Mouse (Mus musculus): ENCODE measurements around the gene Fam49a. TPM values are rescaled to one million over a fixed set of nuclear protein-coding genes. Genes with fewer than 3 reads are reported as not detected.
"Not testable (repeated sequence)": the region's sequence is repeated elsewhere in the genome, so short reads cannot be mapped to it uniquely, and the experiment has no call there.

The Fam49a gene
- polyA plus RNA-seq, 1 experiment: 10.1 TPM

DNA sequence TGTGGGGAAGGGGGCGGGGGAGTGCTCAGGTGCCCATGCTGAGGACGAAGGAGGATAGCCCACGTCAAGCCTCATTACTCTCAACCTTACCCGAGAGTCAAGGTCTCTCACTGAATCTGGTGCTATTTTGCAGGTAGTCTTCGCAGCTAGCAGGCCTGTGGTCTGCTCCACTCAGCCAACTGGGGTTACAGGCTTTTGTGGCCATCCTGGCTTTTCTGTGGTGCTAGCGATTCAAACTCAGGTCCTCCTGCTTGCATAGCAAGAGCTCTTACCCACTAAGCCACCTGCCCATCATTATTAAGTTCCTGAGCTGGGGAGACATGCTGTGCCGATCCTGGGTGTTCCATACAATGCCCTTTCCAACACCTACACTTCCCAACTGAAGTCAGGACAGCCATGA lies 55.7 kb downstream of the Fam49a start:
- Histone ChIP-seq H3K9me3 (replicated peaks; ENCODE audit: control insufficient read depth, insufficient read depth, low read length, poor library complexity, severe bottlenecking) (no peaks in the 10 kb centered on the region), H3K4me3 (ENCODE audit: low read depth, low read length) (no peak overlapping the region), H3K4me1 (ENCODE audit: control insufficient read depth, insufficient read depth, low read length) (peaks cover 14% of the 10 kb centered on the region), H3K27me3 (ENCODE audit: control insufficient read depth, insufficient read depth, low read length, poor library complexity, severe bottlenecking) (no peaks in the 10 kb centered on the region), H3K27ac (ENCODE audit: insufficient read depth, low read length) (no peak overlapping the region), H3K36me3 (ENCODE audit: control insufficient read depth, insufficient read depth, low read length, poor library complexity, severe bottlenecking) (no peaks in the 10 kb centered on the region), H3K9ac (ENCODE audit: low read depth, poor library complexity, severe bottlenecking) (no peak overlapping the region)
- TF ChIP-seq POLR2A (IDR thresholded peaks at IDR 0.05; ENCODE audit: insufficient read depth, low read length) (no peak), CTCF (IDR thresholded peaks at IDR 0.05; ENCODE audit: low read depth, low read length) (no peak), EP300 (IDR thresholded peaks at IDR 0.05; ENCODE audit: insufficient read depth, low read depth, low read length) (no peak)

DNA sequence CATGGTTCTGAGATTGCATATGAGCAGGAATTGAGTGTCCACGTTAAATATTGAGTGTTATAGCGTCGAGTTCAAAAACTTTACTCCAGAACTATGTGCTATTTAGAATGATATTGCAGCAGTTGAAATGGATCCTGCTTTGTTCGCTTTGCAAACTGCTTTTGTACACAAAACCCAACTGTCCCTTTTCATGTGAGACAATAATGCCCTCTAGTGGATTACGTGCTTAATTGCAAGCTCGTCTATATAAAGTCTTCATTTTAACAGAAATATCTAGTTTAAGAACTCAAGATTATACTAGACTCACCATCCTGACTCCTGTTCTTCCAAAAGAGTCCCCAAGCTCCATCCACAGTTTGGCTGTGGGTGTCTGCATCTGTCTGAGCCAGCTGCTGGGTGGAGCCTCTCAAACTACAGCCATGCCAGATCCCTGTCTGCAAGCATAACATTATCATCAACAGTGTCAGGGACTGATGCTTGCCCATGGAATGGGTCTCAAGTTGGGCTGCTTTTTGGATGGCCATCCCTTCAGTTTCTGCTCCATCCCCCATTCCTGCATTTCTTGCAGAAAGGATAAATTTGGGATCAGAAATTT lies 56.3 kb downstream of the Fam49a start:
- Histone ChIP-seq H3K27ac (ENCODE audit: insufficient read depth, low read length) (no peak overlapping the region), H3K27me3 (ENCODE audit: control insufficient read depth, insufficient read depth, low read length, poor library complexity, severe bottlenecking) (no peaks in the 10 kb centered on the region), H3K4me3 (ENCODE audit: low read depth, low read length) (no peak overlapping the region), H3K9me3 (replicated peaks; ENCODE audit: control insufficient read depth, insufficient read depth, low read length, poor library complexity, severe bottlenecking) (no peaks in the 10 kb centered on the region), H3K9ac (ENCODE audit: low read depth, poor library complexity, severe bottlenecking) (no peak overlapping the region), H3K36me3 (ENCODE audit: control insufficient read depth, insufficient read depth, low read length, poor library complexity, severe bottlenecking) (no peaks in the 10 kb centered on the region), H3K4me1 (ENCODE audit: control insufficient read depth, insufficient read depth, low read length) (peaks cover 14% of the 10 kb centered on the region)
- no peak for TF ChIP-seq CTCF (IDR thresholded peaks at IDR 0.05; ENCODE audit: low read depth, low read length)
- TF ChIP-seq POLR2A (IDR thresholded peaks at IDR 0.05; ENCODE audit: insufficient read depth, low read length): no peak
- TF ChIP-seq EP300 (IDR thresholded peaks at IDR 0.05; ENCODE audit: insufficient read depth, low read depth, low read length): no peak

DNA sequence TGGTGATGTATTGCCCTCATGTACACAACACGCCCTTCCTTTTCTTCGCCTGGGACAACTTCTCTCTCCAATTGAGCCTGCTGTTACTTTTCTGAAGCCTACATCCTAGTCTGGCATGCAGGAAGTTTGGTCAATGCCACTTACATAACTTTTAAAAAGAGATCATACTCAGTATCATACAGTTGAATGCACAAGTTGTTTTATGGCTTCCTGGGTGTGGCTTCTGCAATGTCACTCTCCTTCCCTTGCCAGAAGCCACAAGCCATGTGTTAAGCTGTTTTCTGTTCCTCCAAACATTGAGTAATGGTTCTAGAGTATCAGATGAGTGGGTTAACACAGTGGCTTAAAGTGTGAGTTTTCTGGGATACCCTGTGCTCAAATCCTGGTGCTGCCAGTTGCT lies 58.8 kb downstream of the Fam49a start:
- Histone ChIP-seq H3K27ac (ENCODE audit: insufficient read depth, low read length) (no peak overlapping the region), H3K9me3 (replicated peaks; ENCODE audit: control insufficient read depth, insufficient read depth, low read length, poor library complexity, severe bottlenecking) (no peaks in the 10 kb centered on the region), H3K36me3 (ENCODE audit: control insufficient read depth, insufficient read depth, low read length, poor library complexity, severe bottlenecking) (no peaks in the 10 kb centered on the region), H3K9ac (ENCODE audit: low read depth, poor library complexity, severe bottlenecking) (no peak overlapping the region), H3K4me1 (ENCODE audit: control insufficient read depth, insufficient read depth, low read length) (peaks cover 4% of the 10 kb centered on the region), H3K27me3 (ENCODE audit: control insufficient read depth, insufficient read depth, low read length, poor library complexity, severe bottlenecking) (no peaks in the 10 kb centered on the region), H3K4me3 (ENCODE audit: low read depth, low read length) (no peak overlapping the region)
- no peak for TF ChIP-seq CTCF (IDR thresholded peaks at IDR 0.05; ENCODE audit: low read depth, low read length)
- TF ChIP-seq EP300 (IDR thresholded peaks at IDR 0.05; ENCODE audit: insufficient read depth, low read depth, low read length): no peak
- TF ChIP-seq POLR2A (IDR thresholded peaks at IDR 0.05; ENCODE audit: insufficient read depth, low read length): no peak

DNA sequence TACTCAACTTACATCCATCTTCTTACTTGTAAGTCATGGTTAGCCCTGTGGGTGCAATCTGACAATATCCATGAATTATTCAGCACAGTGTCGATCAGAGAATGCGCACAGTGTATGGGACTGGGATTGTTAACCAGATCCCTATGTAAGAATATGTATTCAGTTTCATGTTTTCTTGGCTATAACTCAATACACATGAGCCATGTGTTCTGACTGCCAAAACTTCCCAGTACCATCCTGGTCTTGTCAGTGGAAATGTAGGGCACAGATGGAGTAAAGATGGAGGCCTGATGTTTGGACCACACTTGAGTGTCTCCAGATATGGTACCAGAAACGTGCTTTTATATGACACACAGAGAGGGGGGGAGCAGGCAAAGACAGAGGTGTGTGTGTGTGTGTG lies 59.2 kb downstream of the Fam49a start:
- Histone ChIP-seq H3K4me1 (ENCODE audit: control insufficient read depth, insufficient read depth, low read length) (peaks cover 4% of the 10 kb centered on the region), H3K9me3 (replicated peaks; ENCODE audit: control insufficient read depth, insufficient read depth, low read length, poor library complexity, severe bottlenecking) (no peaks in the 10 kb centered on the region), H3K36me3 (ENCODE audit: control insufficient read depth, insufficient read depth, low read length, poor library complexity, severe bottlenecking) (no peaks in the 10 kb centered on the region), H3K4me3 (ENCODE audit: low read depth, low read length) (no peak overlapping the region), H3K27ac (ENCODE audit: insufficient read depth, low read length) (no peak overlapping the region), H3K27me3 (ENCODE audit: control insufficient read depth, insufficient read depth, low read length, poor library complexity, severe bottlenecking) (no peaks in the 10 kb centered on the region), H3K9ac (ENCODE audit: low read depth, poor library complexity, severe bottlenecking) (no peak overlapping the region)
- TF ChIP-seq EP300 (IDR thresholded peaks at IDR 0.05; ENCODE audit: insufficient read depth, low read depth, low read length) (no peak), POLR2A (IDR thresholded peaks at IDR 0.05; ENCODE audit: insufficient read depth, low read length) (no peak), CTCF (IDR thresholded peaks at IDR 0.05; ENCODE audit: low read depth, low read length) (no peak)

DNA sequence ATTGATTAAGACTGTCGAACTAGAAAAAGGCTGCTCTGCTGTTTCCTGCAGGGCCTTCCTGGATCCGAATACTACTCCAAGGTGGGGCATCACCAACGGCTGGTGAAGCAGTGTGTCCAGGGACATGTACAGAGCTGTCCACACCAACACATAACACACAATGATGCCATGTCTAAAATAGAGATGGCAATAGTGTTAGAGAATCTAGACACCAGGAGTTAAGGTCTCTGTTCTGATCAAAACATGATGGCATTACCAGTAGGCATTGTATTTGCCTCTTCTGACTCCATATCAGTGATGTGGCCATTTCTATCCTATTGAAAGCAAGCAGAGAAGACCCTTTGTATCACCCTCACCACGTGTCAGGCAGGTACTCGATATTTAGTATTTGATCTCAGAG lies 61.1 kb downstream of the Fam49a start:
- no peak for TF ChIP-seq EP300 (IDR thresholded peaks at IDR 0.05; ENCODE audit: insufficient read depth, low read depth, low read length)
- TF ChIP-seq CTCF (IDR thresholded peaks at IDR 0.05; ENCODE audit: low read depth, low read length): no peak
- TF ChIP-seq POLR2A (IDR thresholded peaks at IDR 0.05; ENCODE audit: insufficient read depth, low read length): no peak
- no peaks in the 10 kb centered on the region for H3K36me3 ChIP-seq (ENCODE audit: control insufficient read depth, insufficient read depth, low read length, poor library complexity, severe bottlenecking)
- no peak overlapping the region for H3K27ac ChIP-seq (ENCODE audit: insufficient read depth, low read length)
- H3K9ac ChIP-seq (ENCODE audit: low read depth, poor library complexity, severe bottlenecking): no peak overlapping the region
- H3K9me3 ChIP-seq (replicated peaks; ENCODE audit: control insufficient read depth, insufficient read depth, low read length, poor library complexity, severe bottlenecking): no peaks in the 10 kb centered on the region
- no peaks in the 10 kb centered on the region for H3K4me1 ChIP-seq (ENCODE audit: control insufficient read depth, insufficient read depth, low read length)
- H3K4me3 ChIP-seq (ENCODE audit: low read depth, low read length): no peak overlapping the region
- H3K27me3 ChIP-seq (ENCODE audit: control insufficient read depth, insufficient read depth, low read length, poor library complexity, severe bottlenecking): no peaks in the 10 kb centered on the region

DNA sequence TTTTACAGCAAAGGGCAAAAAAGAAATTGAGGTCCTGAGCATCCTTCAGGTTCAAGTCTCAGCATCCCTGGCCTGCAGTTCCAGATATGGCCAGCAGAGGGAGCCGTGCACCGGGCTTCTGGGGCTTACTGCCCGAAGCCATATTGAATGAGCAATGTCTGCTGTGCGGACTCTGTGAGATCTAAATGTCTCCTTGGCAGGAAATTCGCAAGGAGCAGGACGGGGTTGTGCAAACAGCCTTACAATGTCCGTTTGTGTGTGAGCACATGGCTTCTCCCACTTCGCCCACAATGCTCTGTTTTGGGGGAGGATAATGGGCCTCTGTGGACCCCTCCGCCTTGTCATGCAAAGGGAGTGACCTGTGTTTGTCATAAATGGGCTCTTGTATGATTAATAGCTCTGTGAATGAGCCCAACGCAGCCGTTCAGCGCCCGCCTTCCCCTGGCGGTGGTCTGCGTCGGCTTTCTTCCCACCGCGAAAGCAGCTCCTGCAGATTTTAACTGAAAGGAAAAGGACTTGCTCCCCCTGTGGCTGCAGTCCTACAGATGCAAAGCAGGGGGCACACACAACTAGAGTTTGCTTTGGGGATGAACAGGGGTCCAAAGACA lies 61.8 kb downstream of the Fam49a start:
- H3K9me3 ChIP-seq (replicated peaks; ENCODE audit: control insufficient read depth, insufficient read depth, low read length, poor library complexity, severe bottlenecking): no peaks in the 10 kb centered on the region
- peak overlapping the region; percentile 25; the same call in 1 of the 2 replicates for H3K9ac ChIP-seq (ENCODE audit: low read depth, poor library complexity, severe bottlenecking)
- H3K27ac ChIP-seq (ENCODE audit: insufficient read depth, low read length): no peak overlapping the region
- TF ChIP-seq POLR2A (IDR thresholded peaks at IDR 0.05; ENCODE audit: insufficient read depth, low read length) (no peak), CTCF (IDR thresholded peaks at IDR 0.05; ENCODE audit: low read depth, low read length) (peak; percentile 86), EP300 (IDR thresholded peaks at IDR 0.05; ENCODE audit: insufficient read depth, low read depth, low read length) (no peak)
- peak overlapping the region; percentile 91 for H3K4me3 ChIP-seq (ENCODE audit: low read depth, low read length)
- H3K4me1 ChIP-seq (ENCODE audit: control insufficient read depth, insufficient read depth, low read length): no peaks in the 10 kb centered on the region
- no peaks in the 10 kb centered on the region for H3K27me3 ChIP-seq (ENCODE audit: control insufficient read depth, insufficient read depth, low read length, poor library complexity, severe bottlenecking)
- no peaks in the 10 kb centered on the region for H3K36me3 ChIP-seq (ENCODE audit: control insufficient read depth, insufficient read depth, low read length, poor library complexity, severe bottlenecking)

DNA sequence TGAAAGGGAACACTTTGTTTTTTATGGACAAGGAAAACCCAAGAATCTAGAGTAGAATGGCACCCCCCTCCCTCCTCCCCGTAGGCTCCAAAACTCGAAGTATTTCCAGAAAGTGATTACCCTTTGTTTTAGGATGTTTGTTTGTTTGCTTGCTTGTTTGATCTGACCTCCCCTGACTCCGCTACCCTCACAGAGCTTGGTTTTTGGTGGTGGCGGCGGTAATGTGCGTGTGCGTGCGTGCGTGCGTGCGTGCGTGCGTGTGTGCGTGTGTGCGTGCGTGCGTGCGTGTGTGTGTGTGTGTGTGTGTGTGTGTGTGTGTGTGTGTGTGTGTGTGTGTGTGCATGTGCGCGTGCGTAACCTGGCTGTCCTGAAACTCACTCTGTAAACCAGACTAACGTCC lies 62.3 kb downstream of the Fam49a start:
- H3K27me3 ChIP-seq (ENCODE audit: control insufficient read depth, insufficient read depth, low read length, poor library complexity, severe bottlenecking); H3K4me1 ChIP-seq (ENCODE audit: control insufficient read depth, insufficient read depth, low read length); H3K4me3 ChIP-seq (ENCODE audit: low read depth, low read length); H3K27ac ChIP-seq (ENCODE audit: insufficient read depth, low read length); H3K9me3 ChIP-seq (replicated peaks; ENCODE audit: control insufficient read depth, insufficient read depth, low read length, poor library complexity, severe bottlenecking); H3K36me3 ChIP-seq (ENCODE audit: control insufficient read depth, insufficient read depth, low read length, poor library complexity, severe bottlenecking): not testable (repeated sequence)
- 0 out of 2 replicates have a peak overlapping the region, but pooled peaks have one; percentile 25 for H3K9ac ChIP-seq (ENCODE audit: low read depth, poor library complexity, severe bottlenecking)

All from ES-Bruce4 (cell line).